Mouse (Mus musculus) spleen, adult 2 months (tissue): Measurements from ENCODE around the gene Xkr7.

Source experiments
- CTCF ChIP-seq: fragments of 200-500 bp; IDR thresholded peaks from 2 replicates; pipeline ENCODE4 v1.5.1; 2011; ENCODE audit warnings: mild to moderate bottlenecking, inconsistent platforms; ENCODE audit not compliant: insufficient read depth, insufficient read length, insufficient replicate concordance; ENCODE audit errors: extremely low read depth
- POLR2A ChIP-seq: fragments of 200-500 bp; IDR thresholded peaks from 2 replicates; pipeline ENCODE4 v1.6.1; 2011; ENCODE audit warnings: low read depth, low read length, inconsistent platforms

GRCm38 (mm10) chr2:153026052-153026451, 5.6 kb upstream of the Xkr7 start:
- TF ChIP-seq CTCF, result no peak
- no peak for TF ChIP-seq POLR2A
